Mouse (Mus musculus) ES-E14 (cell line): ENCODE results near the gene Foxp1.

Experiments used
- CHD2 ChIP-seq: IDR thresholded peaks from 2 replicates; pipeline ENCODE4 v1.6.1; 2014; ENCODE audit warnings: mild to moderate bottlenecking, low read depth, low read length, inconsistent platforms
- MAFK ChIP-seq: IDR thresholded peaks from 2 replicates; pipeline ENCODE4 v1.6.1; 2014; ENCODE audit warnings: mild to moderate bottlenecking, low read depth, low read length, inconsistent platforms; ENCODE audit not compliant: insufficient read depth
- ZC3H11A ChIP-seq: IDR thresholded peaks from 2 replicates; pipeline ENCODE4 v1.6.1; 2012; ENCODE audit warnings: low read depth, mild to moderate bottlenecking, inconsistent platforms, low read length, borderline replicate concordance
- ZNF384 ChIP-seq: IDR thresholded peaks from 2 replicates; pipeline ENCODE4 v1.6.1; 2012; ENCODE audit warnings: low read depth, low read length, inconsistent platforms

DNA sequence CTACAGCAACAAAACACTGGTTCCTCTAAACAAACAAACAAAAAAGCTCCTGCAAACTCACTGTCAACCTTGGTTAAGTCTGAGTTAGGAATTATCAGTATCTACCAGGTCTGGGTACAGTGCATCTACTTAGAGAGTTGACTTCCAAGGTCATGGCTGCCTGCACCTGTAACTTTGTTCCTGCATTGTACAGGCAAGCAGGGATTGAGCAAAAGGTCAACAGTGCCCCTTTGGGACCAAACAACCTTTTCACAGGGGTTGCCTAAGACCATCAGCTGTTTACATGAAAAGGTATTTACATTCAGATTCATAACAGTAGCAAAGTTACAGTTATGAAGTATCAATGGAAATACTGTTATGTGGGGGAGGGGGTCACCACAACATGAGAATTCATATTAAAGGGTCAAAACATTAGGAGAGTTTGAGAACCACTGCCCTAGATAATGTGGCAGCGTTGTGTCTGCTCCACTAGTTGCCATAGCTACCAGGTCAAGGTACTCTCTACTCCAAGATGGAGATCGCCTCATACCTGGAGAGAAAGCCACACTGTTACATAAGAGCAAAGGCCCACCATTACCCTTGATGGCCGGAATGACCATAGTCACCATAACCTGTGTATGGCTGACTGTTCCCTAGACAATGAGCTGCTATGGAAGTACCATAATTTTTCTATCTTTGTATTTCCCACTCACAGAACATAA lies 21.8 kb downstream of the Foxp1 start:
- TF ChIP-seq MAFK (no peak), ZC3H11A (no peak), CHD2 (no peak), ZNF384 (no peak)
